Mouse (Mus musculus): ENCODE data around the gene Rasa4.
A peak's percentile ranks its signal among the peaks of the same experiment; 100 is the strongest.
"Not testable (repeated sequence)": the region's sequence is repeated elsewhere in the genome, so short reads cannot be mapped to it uniquely, and the experiment has no call there.

The Rasa4 gene

DNA sequence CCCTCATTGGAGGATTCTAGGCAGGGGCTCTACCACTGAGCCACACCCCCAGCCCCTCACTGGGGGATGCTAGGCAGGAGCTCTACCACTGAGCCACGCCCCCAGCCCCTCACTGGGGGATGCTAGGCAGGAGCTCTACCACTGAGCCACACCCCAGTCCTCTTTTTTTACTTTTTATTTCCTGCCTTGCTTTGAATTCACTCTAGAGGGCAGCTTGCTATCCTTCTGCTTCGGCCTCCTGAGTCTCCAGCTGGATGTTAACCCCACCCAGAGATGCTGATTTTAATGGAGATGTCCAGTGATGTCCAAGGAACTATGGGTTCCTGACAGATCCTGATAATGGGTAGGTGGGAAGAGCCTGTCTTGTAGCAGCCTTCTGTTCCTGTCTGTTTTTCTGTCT lies 14.3 kb upstream of the Rasa4 start:
- no peak for DNase-seq

DNA sequence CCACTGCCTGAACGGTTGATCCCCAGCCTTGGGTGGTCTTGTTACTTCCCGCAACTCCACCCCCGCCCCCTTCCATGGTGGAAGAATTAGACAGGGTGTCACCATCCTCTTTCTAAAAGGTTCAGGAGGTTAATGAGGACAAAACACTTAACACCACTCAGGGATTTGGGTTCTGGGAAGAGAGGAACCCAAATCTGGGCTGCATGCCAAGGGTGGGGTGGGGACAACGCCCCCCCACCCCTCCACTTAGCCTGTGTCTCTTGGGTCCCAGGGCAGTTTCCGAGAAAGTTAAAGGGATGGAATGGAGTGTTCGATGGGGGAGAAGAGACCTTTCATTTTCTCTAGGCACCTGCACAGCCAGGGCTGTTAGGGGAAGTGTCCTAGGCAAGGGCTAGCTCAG lies 10.7 kb upstream of the Rasa4 start:
- no peak for DNase-seq

DNA sequence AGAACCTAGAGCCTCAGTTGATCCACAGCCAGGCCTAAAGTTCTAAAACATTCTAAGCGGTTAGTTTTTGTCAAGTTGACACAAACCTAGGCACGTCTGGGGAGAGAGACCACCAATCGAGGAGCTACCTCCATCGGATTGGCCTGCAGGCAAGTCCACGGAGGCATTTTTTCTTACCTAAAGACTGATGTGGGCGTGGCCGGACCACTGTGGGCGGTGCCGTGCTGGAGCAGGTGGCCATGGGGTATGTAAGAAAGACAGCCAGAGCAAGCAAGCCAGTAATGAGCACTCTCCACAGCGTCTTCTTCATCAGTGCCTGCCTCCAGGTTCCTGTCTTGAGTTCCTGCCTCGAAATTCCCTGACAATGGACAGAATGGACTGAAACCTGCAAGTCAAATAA lies 10.2 kb upstream of the Rasa4 start:
- DNase-seq, result no peak

DNA sequence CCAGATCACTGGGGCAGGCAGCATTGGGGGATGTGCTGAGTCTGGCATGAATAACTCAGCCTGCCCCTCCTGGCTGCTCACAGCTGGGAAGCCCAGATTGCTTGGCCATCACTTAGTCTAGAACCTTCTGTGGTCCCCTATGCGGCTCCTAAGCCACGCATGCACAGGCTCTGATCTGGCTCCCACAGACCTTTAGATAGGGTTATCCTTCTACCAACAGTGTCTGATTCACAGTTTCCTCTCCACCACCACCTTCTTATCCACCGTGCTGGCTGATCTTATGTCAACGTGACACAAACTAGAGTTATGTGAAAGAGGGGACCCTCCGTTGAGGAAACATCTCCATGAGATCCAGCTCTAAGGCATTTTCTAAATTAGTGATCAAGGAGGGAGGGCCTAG lies 8.6 kb upstream of the Rasa4 start:
- no peak for DNase-seq

DNA sequence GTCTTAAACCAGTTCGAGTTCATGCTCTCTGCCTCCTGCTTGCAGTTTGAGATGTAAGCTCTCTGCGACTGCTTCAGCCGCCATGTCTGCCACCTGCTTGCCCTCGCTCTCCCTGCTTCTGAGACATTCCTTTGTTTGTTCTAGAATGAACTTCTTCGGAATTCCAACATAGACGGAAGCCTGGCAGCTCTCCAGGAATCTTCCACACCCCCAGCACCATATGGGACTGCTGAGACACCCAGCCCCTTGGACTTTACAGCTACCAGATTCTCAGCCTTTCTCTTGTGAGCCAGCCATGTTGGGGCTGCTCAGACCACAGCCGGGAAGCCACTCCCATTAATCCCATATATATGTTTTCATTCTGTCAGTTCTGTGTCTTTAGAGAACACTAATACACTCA lies 7.4 kb upstream of the Rasa4 start:
- peak; percentile 67 to 74 for DNase-seq

DNA sequence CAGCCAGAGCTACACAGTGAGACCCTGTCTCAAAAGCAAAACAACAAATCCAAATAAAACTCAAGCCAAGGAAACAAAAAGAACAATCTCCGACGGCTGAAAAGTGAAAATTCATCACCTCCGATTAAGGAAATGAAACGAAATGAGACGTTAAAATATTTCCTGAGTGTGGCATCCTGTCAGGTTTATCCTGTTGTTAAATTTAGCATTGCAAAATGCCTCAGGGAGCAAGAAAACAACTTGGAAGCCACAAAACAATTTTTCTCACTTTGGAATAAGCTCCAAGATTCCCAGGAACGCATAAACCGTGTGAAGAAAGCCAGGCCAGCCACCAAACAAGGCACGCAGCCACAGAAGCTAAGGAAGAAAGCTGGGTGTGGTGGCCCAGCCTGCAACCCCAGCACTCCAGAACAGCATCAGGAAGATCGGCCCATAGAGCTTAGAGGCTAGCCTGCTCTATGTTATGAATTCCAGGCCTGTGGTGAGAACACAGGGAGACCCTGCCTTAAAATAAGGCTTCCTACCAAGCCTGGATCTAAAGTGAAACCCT lies 6.6 kb upstream of the Rasa4 start:
- DNase-seq, result peak in 1 of 2 experiments; percentile 34

DNA sequence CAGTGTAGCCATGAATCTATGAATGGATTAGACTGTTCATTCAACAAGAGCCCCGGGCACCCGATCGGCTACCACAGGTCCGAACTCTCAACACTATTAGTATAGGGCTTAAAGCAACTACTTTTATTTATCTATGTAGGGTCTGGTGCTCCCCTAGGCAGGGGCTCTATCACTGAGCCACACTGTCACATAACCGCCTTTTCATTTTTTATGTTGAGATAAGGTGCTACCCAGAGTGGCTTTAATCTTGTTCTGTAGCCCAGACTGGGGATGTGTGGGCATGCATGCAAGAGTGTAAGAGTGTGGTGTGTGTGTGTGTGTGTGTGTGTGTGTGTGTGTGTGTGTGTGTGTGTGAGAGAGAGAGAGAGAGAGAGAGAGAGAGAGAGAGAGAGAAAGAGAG lies 5.6 kb upstream of the Rasa4 start:
- no peak for DNase-seq

DNA sequence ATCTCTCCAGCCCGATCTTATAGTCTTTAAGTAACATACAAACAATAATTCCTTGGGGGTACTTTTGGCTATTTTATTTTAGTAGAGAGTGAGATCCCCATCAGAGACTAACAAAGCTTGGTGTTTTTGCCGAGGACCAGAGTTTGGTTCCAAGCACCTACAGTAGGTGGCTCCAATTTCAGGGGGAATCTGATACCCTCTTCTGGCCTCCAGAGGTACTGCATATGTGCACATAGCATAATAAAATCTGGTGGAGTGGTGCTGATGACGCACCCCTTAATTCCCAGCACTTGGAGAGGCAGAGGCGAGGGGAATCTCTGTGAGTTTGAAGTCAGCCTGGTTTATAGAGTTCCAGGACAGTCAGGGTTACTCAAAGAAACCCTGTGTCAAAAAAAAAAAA lies 1.4 kb upstream of the Rasa4 start:
- no peak for DNase-seq

DNA sequence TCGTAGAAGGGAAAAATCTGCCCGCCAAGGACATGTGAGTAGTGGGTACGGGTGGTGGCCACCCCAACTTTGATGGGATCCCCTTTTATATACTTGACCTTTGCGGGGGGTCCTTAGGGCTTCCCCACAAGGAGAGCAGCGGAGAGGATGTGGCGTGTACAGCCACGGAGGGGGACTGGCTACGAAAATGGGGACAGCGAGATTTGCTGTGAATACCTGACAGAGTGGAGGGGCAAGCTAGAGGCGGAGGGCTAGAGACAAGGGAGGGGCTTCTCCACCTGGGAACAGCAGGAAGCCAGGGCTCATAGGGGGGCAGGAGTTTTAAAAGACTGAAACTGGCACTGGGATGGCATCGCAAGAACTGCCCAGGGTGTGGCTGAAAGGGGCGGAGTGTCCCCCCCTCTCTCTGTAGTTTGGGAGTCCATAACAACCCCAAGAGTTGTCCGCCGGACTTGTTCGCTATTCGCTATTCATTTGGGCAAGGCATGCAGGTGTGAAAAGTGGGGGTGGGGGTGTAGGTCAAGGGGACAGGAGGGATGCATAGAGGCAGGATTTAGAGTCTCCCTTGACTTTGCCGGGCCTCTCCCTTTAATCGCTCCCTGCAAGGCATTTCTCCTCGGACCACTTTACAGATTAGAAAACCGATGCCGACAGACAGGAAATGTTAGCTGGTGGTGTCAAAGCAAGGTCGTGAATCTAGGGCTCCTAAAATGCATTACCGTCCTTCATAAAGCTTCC lies 597 bp downstream of the Rasa4 start:
- peak in 1 of 2 experiments; percentile 47 for DNase-seq

DNA sequence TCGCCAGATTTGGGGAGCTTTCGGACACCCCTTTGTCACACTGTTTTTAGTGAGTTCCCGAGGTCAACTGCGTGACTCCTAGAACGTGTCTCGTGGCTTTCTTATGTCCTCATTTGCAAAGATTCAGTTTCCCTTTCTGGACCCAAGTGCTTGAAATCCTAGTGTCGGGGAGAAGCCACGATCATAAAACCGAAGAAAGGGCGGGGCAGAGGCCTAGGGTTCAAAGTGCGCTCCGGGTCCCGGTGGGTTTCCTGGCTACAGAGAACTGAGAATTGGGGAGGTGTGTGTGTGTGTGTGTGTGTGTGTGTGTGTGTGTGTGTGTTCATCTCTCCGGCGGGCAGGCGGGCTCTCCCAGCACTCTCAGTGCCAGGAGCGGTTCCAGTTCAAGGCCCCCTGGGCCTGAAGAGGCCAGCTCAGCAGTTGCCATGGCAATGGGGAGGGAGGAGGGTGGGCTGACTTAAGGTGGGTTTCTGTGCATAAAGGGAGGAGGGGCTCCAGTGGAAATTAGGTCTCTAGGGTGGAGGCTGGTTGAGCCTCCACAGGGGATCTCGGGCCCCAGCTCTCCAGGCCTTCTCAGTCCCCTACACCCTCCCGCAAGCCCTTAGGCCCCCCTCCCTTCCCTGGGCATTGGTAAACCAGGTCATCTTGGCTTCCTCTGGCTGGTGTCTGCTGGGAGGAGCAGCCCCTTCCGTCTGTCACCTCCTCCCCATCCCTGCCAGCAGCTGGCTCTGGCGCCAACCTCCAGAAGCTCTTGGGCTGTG lies 1.4 kb downstream of the Rasa4 start:
- peak; percentile 62 to 74 for DNase-seq

DNA sequence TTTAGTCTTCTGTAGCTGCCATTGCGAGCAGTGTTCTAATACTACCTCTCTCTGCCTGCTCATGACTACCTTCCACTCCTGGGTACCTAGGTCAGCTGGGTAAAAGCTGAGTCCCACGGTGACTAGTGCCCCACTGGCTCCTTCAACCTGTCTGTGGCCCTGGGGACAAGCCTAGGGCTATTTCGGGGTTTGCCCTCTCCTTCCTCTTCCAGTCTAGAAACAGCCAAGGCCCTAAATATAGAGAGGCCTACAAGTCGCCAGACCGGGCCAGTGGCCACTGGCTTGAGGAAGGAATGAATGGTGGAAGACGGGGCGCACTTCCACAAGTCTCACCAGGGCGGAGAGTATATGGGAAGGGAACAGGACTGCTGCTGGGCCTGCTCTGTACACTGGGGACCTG lies 2.6 kb downstream of the Rasa4 start:
- no peak for DNase-seq

DNA sequence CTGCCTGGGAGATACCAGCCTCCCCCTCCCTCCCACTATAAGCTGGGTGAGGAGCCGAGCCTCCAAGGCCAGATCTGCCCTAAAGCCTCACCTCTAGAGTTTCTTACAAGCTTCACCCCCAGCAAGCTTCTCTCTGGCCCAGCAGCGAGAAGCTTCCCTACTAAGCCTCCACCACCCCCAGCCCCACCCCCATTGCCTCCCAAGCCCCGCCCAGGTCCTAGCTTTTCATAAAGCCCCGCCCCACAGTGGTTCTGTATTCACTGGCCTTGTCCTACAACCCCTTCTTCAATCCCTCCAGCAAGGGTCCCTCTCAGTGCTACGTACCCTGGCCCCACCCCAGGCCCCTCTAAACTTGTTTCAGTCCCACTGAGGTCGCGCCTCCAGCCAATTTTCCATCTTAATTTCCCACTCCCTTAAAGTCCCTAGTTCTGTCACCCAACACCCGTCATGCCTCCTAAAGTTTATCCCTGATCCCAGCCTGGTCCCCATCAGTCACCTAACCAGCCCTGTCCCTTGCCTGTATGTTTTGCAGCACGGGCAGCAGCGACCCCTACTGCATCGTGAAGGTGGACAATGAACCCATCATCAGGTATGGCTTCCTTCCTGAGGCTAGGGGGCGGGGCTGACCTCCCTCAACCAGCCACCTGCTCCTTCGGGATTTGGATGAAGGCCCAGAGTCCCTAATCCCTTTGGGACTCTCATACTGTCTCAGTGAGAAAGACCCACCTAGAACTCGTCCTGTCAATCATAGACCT lies 5.3 kb downstream of the Rasa4 start:
- peak; percentile 57 to 68 for DNase-seq

DNA sequence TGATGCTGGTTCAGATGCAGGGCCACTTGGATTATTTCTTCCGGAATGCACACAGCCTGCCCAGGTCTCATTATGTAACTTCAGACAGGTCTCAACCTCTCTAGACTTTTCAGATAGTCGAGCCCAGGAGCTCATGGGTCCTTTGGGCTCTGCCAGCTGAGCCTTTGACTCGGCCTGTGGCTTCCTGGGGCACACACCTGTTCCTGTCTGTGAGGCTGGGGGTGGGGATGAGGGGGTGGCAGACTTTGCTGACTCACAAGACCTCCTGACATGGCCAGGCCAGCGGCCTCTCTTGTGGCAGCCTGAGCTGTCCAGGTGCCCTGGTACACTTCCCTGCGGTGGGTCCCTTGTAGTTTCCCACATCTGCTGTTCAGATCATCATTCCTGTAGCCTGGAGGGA lies 8.2 kb downstream of the Rasa4 start:
- DNase-seq, result no peak

DNA sequence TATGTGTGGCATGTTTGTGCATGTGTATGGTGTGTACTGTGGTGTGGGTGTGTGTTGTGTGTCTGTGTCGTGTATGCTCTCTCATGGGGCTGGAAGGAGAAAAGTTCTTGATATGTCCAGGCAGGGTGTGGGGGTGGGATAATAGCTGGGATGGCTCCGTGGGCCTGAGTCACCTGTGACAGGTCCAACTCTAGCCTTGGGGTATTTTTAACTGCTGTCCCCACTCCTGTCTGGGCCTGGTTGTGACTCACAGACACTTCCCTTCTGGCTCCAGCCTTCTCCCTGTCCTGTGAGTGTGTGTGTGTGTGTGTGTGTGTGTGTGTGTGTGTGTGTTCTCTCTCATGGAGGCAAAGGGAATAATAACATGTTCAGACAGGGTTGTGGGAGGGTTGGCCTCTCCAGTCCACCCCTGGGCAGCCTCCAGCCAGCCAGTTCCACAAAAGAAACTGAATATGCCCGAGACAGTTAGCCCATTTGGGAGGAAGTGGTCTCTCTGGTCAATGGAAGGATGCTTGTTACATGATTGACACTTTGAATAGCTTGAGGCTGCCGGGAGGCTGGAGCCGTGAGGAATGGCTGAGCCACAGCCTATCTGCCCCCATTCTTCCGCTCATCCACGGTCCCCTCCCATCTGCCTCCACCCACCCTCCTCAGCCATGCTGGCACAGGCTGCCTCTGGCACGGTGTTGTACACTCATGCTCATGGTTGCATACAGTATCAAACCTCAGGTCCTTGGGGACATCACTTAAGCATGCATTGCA lies 10.7 kb downstream of the Rasa4 start:
- DNase-seq, result no peak

DNA sequence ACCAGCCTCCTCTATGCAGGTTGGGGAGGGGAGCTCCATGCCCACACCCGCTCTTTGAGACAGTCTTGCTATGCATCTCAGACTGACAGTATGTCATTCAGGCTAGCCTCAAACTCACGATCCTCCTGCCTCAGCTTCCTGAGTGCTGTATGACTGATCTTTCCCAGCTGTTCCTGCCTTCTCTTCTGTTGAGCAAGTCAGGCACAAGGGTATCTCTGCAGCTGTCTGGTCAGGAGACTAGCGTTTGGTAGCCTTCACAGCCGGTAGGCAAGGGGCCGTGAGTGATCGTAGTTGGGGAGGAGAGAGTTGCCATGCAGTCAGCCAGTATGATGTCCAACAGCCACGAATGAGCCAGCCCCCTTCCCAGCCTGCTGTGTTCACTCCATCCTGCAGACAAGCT lies 11.4 kb downstream of the Rasa4 start:
- no peak for DNase-seq

DNA sequence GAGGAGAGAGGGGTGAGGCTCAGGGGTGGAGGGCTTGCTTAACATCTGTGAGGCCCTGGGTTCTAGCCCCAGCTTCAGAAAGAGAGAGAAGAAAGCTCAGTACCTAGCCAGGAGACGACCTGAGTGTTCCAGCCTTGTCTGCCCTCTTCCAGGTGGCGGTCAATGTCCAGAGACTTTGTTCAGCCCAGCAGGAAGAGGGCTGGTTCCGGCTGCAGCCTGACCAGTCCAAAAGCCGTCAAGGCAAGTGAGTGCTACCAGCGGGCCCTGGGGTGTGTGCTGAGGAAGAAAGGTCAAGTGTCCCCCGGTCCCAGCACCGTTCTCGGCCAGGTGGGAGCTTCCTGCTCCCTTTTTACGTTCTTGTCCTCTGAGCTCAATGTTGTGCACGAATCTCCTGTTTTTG lies 14.8 kb downstream of the Rasa4 start:
- peak in 1 of 2 experiments; percentile 25 for DNase-seq

DNA sequence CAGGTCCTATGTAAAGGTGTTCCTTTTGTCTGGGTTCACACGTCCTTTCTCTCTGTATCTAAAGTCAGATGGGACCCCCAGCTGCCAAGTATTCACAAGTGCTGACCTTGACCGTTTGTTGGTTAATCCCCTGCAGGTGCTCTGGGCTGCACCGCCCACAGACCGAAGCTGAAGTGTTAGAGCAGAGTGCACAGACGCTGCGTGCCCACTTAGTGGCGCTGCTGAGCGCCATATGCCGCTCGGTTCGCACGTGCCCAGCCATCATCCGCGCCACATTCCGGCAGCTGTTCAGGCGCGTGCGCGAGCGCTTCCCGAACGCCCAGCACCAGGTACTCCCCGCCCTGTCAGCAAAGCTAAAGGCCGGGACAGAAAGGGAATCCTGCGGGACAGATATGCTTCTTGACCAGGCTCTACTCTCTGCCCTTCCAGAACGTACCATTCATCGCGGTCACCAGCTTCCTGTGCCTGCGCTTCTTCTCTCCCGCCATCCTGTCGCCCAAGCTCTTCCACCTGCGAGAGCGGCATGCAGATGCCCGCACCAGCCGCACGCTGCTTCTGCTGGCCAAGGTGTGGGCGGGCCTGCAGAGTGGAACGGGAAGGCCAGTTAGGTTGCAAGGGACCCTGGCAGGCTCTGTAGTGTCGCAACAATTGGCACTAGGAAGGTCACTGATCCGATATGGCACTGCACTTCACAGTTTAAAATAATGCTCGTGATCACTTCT lies 18.5 kb downstream of the Rasa4 start:
- DNase-seq, result peak; percentile 80 to 87

DNA sequence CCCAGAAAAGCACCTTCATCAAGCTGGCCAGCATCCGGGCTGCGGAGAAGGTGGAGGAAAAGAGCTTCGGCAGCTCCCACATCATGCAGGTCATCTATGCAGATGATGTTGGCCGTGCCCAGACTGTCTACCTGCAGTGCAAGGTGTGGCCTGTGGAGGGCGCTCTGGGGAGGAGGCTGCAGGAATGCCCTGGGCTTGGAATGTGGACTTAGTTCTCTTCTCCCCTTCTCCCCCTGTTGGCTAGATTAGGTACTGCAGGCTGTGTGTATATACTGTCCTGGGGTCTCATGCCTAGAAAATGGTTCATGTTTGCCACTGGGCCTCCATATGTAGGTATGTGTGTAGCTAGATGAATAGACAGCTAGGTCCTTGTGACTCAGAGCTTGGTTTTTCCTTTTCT lies 20.8 kb downstream of the Rasa4 start:
- DNase-seq, result peak; percentile 52 to 69

DNA sequence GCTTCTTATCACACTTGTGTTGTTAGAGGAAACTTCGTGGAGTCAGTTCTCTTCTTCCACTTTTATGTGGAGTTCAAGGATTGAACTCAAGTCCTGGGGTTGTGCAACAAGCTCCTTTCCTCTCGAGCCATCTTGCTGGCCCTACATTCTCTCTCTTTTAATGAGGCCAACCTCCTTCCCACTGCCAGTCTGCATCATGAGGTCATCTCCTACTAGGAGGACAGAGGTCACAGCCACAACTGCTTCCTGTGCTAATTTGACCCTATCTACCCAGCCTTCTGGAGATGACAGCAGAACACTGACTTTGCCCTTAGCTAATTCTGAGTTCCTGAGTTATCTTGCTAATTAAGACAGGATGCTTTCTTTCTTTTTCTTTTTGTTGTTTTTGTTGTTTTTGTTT lies 24.8 kb downstream of the Rasa4 start:
- DNase-seq, result no peak

DNA sequence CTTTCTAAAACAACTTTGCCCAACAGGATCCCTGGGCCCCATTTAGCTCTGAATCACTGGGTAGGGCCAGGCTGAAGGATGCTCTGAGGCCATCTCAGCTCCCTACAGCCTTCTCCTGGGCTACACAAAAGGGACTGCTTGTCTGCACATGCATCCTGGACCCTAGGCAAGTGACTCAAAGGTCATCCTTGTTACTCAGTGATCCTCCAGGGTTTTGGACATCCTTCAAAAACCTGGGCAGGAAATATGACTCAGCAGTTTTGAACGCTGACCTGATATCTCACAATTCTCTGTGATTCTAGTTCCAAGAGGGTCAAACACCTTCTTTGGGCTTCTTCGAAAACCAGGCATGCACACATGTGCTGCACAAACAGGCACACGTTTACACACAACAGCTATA lies 25.3 kb downstream of the Rasa4 start:
- no peak for DNase-seq

DNA sequence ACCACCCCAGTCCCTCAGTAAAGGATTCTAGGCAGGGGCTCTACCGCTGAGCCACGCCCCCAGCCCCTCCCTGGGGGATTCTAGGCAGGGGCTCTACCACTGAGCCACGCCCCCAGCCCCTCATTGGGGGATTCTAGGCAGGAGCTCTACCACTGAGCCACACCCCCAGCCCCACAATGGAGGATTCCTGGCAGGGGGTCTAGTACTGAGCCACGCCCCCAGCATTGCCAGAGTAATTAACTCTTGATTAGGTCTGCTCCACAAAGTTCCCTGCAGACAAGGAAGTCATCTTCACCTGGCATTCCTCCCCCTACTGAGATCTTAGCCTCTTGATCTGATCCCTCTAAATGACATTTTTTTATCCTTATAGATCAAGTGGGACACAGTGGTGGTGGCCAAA lies 29.8 kb downstream of the Rasa4 start:
- not testable (repeated sequence) for DNase-seq
